Mouse (Mus musculus) brain, adult 2 months (tissue): ENCODE measurements at regions not wholly inside any gene's neighbourhood (a gene's known extent, or its start where the extent isn't known, plus 50 kb on each side); places are given as distances from the start of the nearest gene placed in this dataset.
"Not testable (repeated sequence)": the region's sequence is repeated elsewhere in the genome, so short reads cannot be mapped to it uniquely, and the experiment has no call there.

Experiments used
- DNase-seq: peaks from one replicate; pipeline ENCODE4 v3.0.0; 2011; ENCODE audit warnings: low read depth, low spot score

- DNase-seq: not testable (repeated sequence)
These were observed 126.3 kb upstream of the Thpo start for GRCm38 (mm10) chr16:20860606-20861005.

- DNase-seq: no peak
These were observed 120.4 kb upstream of the Thpo start for GRCm38 (mm10) chr16:20854696-20855213.

GRCm38 (mm10) chr16:20838151-20838550 lies 103.8 kb upstream of the Thpo start:
- DNase-seq: no peak

DNA sequence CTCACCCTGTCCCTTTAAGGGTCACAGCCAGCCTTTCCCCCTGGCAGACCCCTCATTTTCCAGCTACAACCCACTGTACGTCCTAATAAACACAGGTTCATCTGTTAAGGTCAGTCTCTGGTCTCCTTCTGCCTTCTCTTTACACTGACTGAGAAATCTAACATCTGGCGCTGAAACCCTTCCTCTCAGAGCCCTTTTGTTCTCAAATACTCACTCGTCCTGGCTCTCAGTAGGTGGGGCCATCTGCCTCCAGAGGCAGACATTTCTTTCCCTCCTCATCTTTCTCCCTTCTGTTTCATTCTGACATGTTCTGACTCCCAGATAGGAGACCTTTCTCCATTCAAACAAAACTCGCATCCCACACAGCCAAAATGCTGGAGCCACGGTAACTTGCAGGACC lies 102.6 kb upstream of the Thpo start:
- no peak for DNase-seq

- not testable (repeated sequence) for DNase-seq
These were observed 99.5 kb upstream of the Thpo start for GRCm38 (mm10) chr16:20833838-20834237.

DNA sequence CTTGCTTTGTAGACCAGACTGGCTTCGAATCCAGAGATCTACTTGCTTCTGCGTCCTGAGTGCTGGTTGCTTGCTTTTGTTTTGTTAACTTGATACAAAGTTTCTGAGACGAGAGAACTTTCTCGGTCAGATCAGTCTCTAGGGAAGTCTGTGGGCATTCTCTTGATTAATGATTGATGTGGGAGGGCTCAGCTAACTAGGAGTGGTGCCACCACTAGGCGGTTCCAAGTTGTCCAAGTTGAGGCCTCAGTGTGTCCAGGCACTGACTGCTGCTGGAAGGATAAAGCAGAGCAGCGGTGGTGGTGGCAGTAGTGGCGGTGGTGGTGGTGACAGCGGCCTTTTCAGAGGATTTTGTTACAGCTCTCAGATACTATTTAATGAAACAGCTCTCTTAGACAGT lies 99.0 kb upstream of the Thpo start:
- no peak for DNase-seq

DNA sequence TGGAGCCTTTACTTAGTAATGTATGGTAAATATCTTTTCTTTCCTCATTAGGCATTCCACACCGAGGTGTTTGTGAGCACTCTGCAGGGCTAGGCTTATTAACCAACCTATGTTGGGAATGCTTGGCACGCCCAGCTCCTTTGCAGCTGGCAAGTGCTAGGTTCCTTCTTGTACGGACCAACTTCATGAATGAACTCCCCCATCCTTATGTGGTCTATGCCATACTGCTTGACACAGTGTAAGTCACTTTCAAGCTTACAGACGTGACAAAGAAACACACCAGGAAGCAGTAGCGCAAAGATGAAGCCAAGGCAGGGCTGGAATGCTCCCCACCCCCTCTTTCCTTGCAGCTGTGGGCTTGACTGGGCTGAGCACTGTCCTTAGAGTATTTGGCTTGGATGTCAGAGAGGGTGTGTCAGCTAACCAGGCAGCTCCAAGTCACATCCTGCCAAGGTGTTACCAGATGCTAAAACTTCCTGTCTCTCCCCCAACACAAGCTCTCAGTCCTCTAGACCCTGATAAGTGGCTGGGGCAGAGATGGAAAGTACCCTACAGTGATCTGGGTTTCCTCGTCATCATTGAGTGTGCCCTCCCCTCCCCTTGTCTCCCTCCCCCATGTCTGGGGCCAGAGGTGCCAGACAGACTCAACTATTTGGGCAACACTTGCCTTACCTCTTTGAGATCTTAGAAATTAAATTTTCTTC lies 95.6 kb upstream of the Thpo start:
- no peak for DNase-seq

- DNase-seq: no peak
These were observed 94.9 kb upstream of the Thpo start for GRCm38 (mm10) chr16:20828996-20829731.

- peak; percentile 97 for DNase-seq
These were observed 89.9 kb upstream of the Thpo start for GRCm38 (mm10) chr16:20824226-20824625.

GRCm38 (mm10) chr16:20820939-20821338 lies 86.6 kb upstream of the Thpo start:
- peak; percentile 38 for DNase-seq

DNA sequence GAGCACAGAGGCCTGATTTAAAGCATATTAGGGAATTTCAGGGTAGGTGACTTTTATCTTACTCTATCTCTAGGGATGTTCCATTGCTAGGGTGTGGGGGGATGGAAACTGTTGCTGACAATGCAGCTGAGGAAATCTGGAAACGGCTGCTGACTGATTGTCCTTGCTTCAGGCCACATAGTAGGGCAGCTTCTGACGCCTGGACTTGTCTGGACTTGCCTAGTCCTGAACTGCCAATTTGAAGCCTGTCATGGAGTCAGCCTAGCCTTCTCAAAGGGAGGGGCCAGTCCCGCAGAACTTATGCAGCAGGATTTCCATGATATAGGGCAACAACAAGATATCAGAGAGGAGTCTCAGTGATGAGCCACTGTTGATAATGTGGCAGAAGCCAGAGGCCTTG lies 85.3 kb upstream of the Thpo start:
- DNase-seq: no peak

DNA sequence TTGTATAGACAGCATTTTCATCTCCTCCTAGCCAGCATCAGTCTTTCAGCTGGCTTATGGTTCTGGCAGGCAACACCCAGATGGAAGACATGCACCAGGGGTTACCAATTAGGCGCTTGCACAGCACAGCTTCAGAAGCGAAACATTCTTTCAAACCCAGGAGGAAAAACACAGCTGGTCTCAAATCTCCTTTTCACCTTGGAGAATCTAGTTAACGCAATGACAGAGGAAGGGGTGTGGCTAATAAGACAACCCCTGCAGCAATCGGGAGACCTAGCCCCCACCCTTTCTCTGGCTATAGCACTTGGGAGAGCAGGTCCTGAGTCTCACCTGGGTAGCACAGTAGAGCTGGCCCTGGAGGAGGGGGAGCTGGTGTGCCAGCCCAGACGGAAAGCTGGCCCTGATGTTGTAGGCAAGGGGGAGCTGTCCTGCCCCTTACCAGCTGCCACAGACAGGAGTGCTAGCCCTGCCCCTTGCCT lies 84.4 kb upstream of the Thpo start:
- no peak for DNase-seq

- no peak for DNase-seq
These were observed 80.7 kb upstream of the Thpo start for GRCm38 (mm10) chr16:20814976-20815375.

GRCm38 (mm10) chr16:20814240-20814639 lies 79.9 kb upstream of the Thpo start:
- no peak for DNase-seq

DNA sequence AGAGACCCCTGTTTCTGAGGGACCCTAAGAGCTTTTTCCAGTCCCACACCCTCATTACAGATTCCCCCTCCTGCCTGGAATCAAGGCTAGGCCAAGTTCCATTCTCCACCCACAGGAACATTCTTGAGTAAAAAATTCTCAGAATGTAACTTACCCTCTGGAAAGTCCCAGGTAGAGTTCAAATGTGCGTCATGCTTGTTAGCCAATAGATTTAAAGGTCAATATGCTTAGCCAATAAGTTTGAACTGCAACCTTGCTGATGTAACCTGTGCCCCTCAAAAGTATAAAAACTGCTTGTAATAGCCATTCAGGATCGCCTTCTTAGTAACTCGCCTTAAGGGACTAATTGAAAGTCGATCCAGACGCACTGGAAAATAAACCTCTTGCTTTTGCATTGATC lies 77.7 kb upstream of the Thpo start:
- not testable (repeated sequence) for DNase-seq

GRCm38 (mm10) chr16:20810322-20810721 lies 76.0 kb upstream of the Thpo start:
- no peak for DNase-seq

DNA sequence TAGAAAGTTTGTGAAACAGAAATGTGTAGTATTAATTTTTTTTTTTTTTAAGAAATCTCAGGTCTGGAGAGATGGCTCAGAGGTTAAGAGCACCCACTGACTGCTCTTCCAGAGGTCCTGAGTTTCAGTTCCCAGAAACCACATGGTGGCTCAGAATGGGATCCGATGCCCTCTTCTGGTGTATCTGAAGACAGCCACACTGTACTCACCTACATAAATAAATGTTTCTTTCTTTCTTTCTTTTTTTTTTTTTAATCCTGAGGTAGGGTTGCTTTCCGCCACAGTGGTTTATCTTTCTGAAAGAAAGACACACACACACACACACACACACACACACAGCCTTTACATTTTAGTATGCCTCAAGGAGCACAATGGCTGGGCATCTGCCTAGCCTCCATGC lies 74.0 kb upstream of the Thpo start:
- DNase-seq: no peak

- no peak for DNase-seq
These were observed 72.4 kb upstream of the Thpo start for GRCm38 (mm10) chr16:20806739-20807138.

GRCm38 (mm10) chr16:20805793-20806192 lies 71.5 kb upstream of the Thpo start:
- DNase-seq: no peak

- peak; percentile 58 for DNase-seq
These were observed 70.8 kb upstream of the Thpo start for GRCm38 (mm10) chr16:20805086-20805485.

- peak; percentile 93 for DNase-seq
These were observed 70.3 kb upstream of the Thpo start for GRCm38 (mm10) chr16:20804601-20805017.

GRCm38 (mm10) chr16:20803278-20803930 lies 69.1 kb upstream of the Thpo start:
- DNase-seq: no peak
